Mouse (Mus musculus): ENCODE measurements around the gene Hk1. TPM values are rescaled to one million over a fixed set of nuclear protein-coding genes. Genes with fewer than 3 reads are reported as not detected.

Gene Hk1
- polyA plus RNA-seq, 1 experiment, result 65.7 TPM

DNA sequence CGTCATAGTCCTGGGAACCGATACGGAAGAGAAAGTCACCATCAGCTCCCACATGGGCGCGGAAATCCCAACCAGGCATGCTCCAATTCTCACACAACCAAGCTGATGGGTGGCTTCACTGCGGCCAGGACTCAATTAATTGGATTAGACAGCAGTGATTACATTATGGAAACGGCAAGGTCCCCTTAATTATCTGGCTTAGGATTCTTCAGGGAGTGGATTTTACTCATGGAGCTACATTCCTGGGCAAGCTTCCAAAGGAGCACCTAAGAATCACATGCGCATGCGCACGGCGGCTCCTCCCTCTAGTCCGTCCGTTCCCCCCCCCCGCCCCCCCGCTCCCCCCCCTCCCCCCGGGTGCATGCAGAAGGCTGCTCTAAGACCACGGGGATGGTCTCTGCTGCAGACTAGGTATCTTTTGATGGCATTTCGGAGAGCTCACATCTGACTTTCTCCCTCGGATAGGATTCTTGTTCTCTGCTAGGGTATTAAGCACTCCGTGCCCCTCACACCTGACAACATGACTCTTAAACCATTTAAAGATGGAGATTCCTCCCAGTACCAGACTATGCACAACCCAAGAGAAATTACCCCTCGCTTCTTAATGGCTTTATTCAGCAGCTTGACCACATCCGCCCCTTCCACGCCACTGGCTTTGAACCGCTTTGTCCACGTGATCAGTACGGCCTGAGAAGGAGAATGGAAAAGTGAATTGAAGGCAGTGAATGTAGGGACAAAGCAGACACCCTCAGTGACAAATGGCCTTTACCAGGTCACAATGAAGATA, 83.4 kb downstream of the Hk1 start:
- no peaks in the 10 kb centered on the region for H3K79me2 ChIP-seq (ENCODE audit: control insufficient read depth, insufficient read depth)
- H3K36me3 ChIP-seq (ENCODE audit: control insufficient read depth, insufficient read depth), result peaks cover 61% of the 10 kb centered on the region
- H3K27me3 ChIP-seq (ENCODE audit: control insufficient read depth, insufficient read depth, insufficient read length), result no peaks in the 10 kb centered on the region
- no peak overlapping the region for H3ac ChIP-seq (ENCODE audit: control insufficient read depth, insufficient read length, low read depth)
- no peak overlapping the region for H3K4me3 ChIP-seq (ENCODE audit: insufficient read depth, poor library complexity, severe bottlenecking)
- H3K79me3 ChIP-seq (ENCODE audit: low read depth), result no peaks in the 10 kb centered on the region
- TF ChIP-seq MYOG (IDR thresholded peaks at IDR 0.05; ENCODE audit: control insufficient read depth, extremely low read depth, insufficient read length) (no peak), CEBPB (IDR thresholded peaks at IDR 0.05; ENCODE audit: low read depth) (no peak), MYOD1 (IDR thresholded peaks at IDR 0.05; ENCODE audit: control insufficient read depth, insufficient read length, low read depth) (no peak), USF1 (IDR thresholded peaks at IDR 0.05; ENCODE audit: low read depth) (no peak), MAX (IDR thresholded peaks at IDR 0.05) (no peak), FOSL1 (IDR thresholded peaks at IDR 0.05; ENCODE audit: insufficient read depth, low read length, poor library complexity, severe bottlenecking) (no peak), CTCF (IDR thresholded peaks at IDR 0.05; ENCODE audit: control insufficient read depth, insufficient read depth, insufficient read length) (no peak)

DNA sequence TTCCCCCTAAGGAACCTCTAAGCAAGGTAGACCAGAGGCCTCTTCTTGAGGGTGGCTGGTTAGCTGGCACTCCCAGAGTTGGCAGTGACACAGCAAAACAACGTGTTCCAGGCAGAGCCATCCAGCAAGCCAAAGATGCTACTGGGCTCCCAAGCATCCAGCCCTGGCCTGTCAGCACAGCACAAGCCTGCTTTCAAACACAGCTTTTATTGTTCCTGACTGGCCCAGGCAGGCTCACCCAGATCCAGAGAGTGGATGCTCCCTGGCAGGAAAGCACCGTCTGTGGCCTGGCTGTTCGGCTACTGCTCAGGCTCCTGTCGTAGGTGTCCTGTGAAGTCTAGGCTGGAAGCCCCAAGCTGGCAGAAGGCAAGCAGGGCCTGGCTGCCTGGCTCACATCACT, 85.6 kb downstream of the Hk1 start:
- H3K79me3 ChIP-seq (ENCODE audit: low read depth), result no peaks in the 10 kb centered on the region
- no peaks in the 10 kb centered on the region for H3K79me2 ChIP-seq (ENCODE audit: control insufficient read depth, insufficient read depth)
- H3K36me3 ChIP-seq (ENCODE audit: control insufficient read depth, insufficient read depth), result peaks cover 65% of the 10 kb centered on the region
- no peak overlapping the region for H3K4me3 ChIP-seq (ENCODE audit: insufficient read depth, poor library complexity, severe bottlenecking)
- no peaks in the 10 kb centered on the region for H3K27me3 ChIP-seq (ENCODE audit: control insufficient read depth, insufficient read depth, insufficient read length)
- TF ChIP-seq MYOG (IDR thresholded peaks at IDR 0.05; ENCODE audit: control insufficient read depth, extremely low read depth, insufficient read length) (no peak), MAX (IDR thresholded peaks at IDR 0.05) (no peak), MYOD1 (IDR thresholded peaks at IDR 0.05; ENCODE audit: control insufficient read depth, insufficient read length, low read depth) (no peak), CTCF (IDR thresholded peaks at IDR 0.05; ENCODE audit: control insufficient read depth, insufficient read depth, insufficient read length) (no peak), FOSL1 (IDR thresholded peaks at IDR 0.05; ENCODE audit: insufficient read depth, low read length, poor library complexity, severe bottlenecking) (no peak), CEBPB (IDR thresholded peaks at IDR 0.05; ENCODE audit: low read depth) (no peak), USF1 (IDR thresholded peaks at IDR 0.05; ENCODE audit: low read depth) (no peak)
- H3ac ChIP-seq (ENCODE audit: control insufficient read depth, insufficient read length, low read depth), result no peak overlapping the region

DNA sequence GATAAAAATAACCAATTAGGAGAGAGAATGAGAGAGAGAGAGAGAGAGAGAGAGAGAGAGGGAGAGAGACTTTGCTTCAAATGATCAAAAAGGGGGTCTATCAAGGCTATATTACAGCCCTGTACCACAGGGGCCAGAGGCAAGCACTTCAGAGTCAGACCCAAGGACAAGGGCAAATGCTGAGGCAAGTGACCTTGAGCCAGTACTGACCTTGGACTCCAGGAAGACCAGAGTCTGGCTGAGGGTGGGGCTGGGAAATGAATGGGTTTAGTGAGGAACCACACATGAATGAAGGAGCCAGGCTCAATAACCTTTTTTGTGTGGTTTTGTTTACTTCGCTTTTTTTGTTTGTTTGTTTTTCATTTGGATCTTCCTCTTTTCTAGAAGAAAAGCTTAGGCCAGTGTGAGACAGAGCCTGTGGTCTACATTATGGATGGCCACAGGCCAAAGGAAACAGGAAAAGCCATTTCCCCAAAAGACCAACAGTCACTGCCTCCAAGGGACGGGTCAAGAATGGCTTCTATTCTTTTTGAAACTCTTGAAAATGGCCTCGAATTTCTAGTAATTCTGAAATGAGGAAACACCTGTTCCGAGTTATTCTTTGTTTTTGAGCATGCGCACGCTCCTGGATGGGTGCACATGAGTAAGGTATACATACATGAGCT, 92.1 kb downstream of the Hk1 start:
- TF ChIP-seq USF1 (IDR thresholded peaks at IDR 0.05; ENCODE audit: low read depth) (no peak), CEBPB (IDR thresholded peaks at IDR 0.05; ENCODE audit: low read depth) (no peak), MAX (IDR thresholded peaks at IDR 0.05) (no peak), CTCF (IDR thresholded peaks at IDR 0.05; ENCODE audit: control insufficient read depth, insufficient read depth, insufficient read length) (no peak), MYOD1 (IDR thresholded peaks at IDR 0.05; ENCODE audit: control insufficient read depth, insufficient read length, low read depth) (no peak), MYOG (IDR thresholded peaks at IDR 0.05; ENCODE audit: control insufficient read depth, extremely low read depth, insufficient read length) (no peak), FOSL1 (IDR thresholded peaks at IDR 0.05; ENCODE audit: insufficient read depth, low read length, poor library complexity, severe bottlenecking) (no peak)
- H3ac ChIP-seq (ENCODE audit: control insufficient read depth, insufficient read length, low read depth), result no peak overlapping the region
- peaks cover 57% of the 10 kb centered on the region for H3K36me3 ChIP-seq (ENCODE audit: control insufficient read depth, insufficient read depth)
- no peaks in the 10 kb centered on the region for H3K27me3 ChIP-seq (ENCODE audit: control insufficient read depth, insufficient read depth, insufficient read length)
- no peak overlapping the region for H3K4me3 ChIP-seq (ENCODE audit: insufficient read depth, poor library complexity, severe bottlenecking)
- H3K79me2 ChIP-seq (ENCODE audit: control insufficient read depth, insufficient read depth), result no peaks in the 10 kb centered on the region
- no peaks in the 10 kb centered on the region for H3K79me3 ChIP-seq (ENCODE audit: low read depth)

DNA sequence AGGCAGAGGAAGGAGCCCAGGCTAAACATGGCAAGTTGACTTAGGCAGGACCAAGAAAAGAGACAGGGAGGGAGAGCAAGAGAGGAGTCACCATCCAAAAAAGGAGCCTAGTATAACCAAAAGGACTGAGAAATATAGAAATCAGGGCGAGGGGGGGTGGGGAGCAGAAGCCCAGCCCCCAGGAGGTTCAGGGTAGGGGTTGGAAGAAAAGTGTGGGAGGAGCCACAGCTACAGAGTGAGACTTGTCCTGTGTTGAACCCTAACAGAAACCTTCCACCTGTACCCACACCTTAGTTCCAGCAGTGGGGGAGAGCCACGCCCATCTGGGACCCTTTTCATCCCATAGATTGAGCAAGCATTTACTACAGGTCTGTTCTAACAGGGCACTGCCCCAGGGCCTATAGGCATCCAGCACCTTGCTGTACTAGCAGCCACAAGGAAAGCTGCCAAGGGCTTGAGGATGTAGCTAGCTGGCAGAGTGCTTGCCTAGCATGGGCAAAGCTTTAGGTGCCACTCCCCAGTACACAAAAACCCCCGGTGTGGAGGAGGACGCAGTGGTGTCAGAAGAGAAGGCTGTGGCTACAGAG, 96.4 kb downstream of the Hk1 start:
- Histone ChIP-seq H3K79me2 (ENCODE audit: control insufficient read depth, insufficient read depth) (no peaks in the 10 kb centered on the region), H3ac (ENCODE audit: control insufficient read depth, insufficient read length, low read depth) (no peak overlapping the region), H3K27me3 (ENCODE audit: control insufficient read depth, insufficient read depth, insufficient read length) (no peaks in the 10 kb centered on the region), H3K4me3 (ENCODE audit: insufficient read depth, poor library complexity, severe bottlenecking) (no peak overlapping the region), H3K79me3 (ENCODE audit: low read depth) (no peaks in the 10 kb centered on the region), H3K36me3 (ENCODE audit: control insufficient read depth, insufficient read depth) (peaks cover 64% of the 10 kb centered on the region)
- no peak for TF ChIP-seq MYOD1 (IDR thresholded peaks at IDR 0.05; ENCODE audit: control insufficient read depth, insufficient read length, low read depth)
- TF ChIP-seq MAX (IDR thresholded peaks at IDR 0.05), result no peak
- TF ChIP-seq CTCF (IDR thresholded peaks at IDR 0.05; ENCODE audit: control insufficient read depth, insufficient read depth, insufficient read length), result no peak
- TF ChIP-seq MYOG (IDR thresholded peaks at IDR 0.05; ENCODE audit: control insufficient read depth, extremely low read depth, insufficient read length), result no peak
- no peak for TF ChIP-seq FOSL1 (IDR thresholded peaks at IDR 0.05; ENCODE audit: insufficient read depth, low read length, poor library complexity, severe bottlenecking)

DNA sequence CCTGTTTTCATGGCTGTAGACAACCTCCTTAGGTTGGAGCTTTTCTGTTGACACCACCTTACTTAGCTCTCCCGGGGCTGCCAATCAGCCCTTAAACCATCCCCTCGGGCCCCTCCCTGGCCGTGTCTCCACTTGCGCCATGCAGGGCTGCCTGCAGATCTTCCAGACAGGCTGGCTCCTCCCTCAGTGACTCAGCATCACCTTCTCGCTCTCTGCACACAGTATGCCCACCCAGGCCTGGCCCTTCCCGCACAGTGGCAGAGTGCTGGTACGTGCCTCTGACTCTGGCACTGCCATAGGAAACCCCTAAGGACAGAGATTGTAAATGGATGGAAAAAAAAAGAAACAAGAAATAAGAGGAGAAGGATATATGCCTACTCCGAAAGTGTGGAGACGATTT, 96.9 kb downstream of the Hk1 start:
- Histone ChIP-seq H3K79me3 (ENCODE audit: low read depth) (no peaks in the 10 kb centered on the region), H3ac (ENCODE audit: control insufficient read depth, insufficient read length, low read depth) (no peak overlapping the region), H3K36me3 (ENCODE audit: control insufficient read depth, insufficient read depth) (peaks cover 62% of the 10 kb centered on the region), H3K27me3 (ENCODE audit: control insufficient read depth, insufficient read depth, insufficient read length) (no peaks in the 10 kb centered on the region), H3K79me2 (ENCODE audit: control insufficient read depth, insufficient read depth) (no peaks in the 10 kb centered on the region), H3K4me3 (ENCODE audit: insufficient read depth, poor library complexity, severe bottlenecking) (no peak overlapping the region)
- TF ChIP-seq MAX (IDR thresholded peaks at IDR 0.05) (no peak), CEBPB (IDR thresholded peaks at IDR 0.05; ENCODE audit: low read depth) (no peak), FOSL1 (IDR thresholded peaks at IDR 0.05; ENCODE audit: insufficient read depth, low read length, poor library complexity, severe bottlenecking) (no peak), MYOG (IDR thresholded peaks at IDR 0.05; ENCODE audit: control insufficient read depth, extremely low read depth, insufficient read length) (no peak), CTCF (IDR thresholded peaks at IDR 0.05; ENCODE audit: control insufficient read depth, insufficient read depth, insufficient read length) (no peak), MYOD1 (IDR thresholded peaks at IDR 0.05; ENCODE audit: control insufficient read depth, insufficient read length, low read depth) (no peak), USF1 (IDR thresholded peaks at IDR 0.05; ENCODE audit: low read depth) (no peak)

Measured in C2C12 (cell line).